Mouse (Mus musculus): Measurements from ENCODE around the gene Pitpnb. TPM values are rescaled to one million over a fixed set of nuclear protein-coding genes. Genes with fewer than 3 reads are reported as not detected.

The Pitpnb gene
- total and polyA plus RNA-seq, 2 experiments from 2014 or later = 9.0 to 79.9 TPM

- no peak for ATAC-seq
- Histone ChIP-seq H3K27ac (peak overlapping the region; percentile 52; the same call in 1 of the 2 replicates), H3K36me3 (ENCODE audit: insufficient read depth, low read length) (no peaks in the 10 kb centered on the region), H3K9me3 (ENCODE audit: low read length) (no peaks in the 10 kb centered on the region), H3K9ac (replicated peaks; ENCODE audit: low read length) (peak overlapping the region; percentile 85), H3K4me3 (ENCODE audit: low read length) (peak overlapping the region; percentile 88), H3K4me1 (ENCODE audit: insufficient read depth, low read length) (peaks cover 34% of the 10 kb centered on the region), H3K27me3 (ENCODE audit: insufficient read depth, low read length) (no peaks in the 10 kb centered on the region), H3K4me2 (ENCODE audit: low read depth, low read length) (peak overlapping the region; percentile 96)
- 21% methylated on average over 4 of the region's 4 CpGs for WGBS
- TF ChIP-seq CTCF (IDR thresholded peaks at IDR 0.05; ENCODE audit: low read depth) = no peak
- no peak for DNase-seq (ENCODE audit: low spot score)
These were observed 93.1 kb downstream of the Pitpnb start for GRCm38 (mm10) chr5:111423616-111424015.

GRCm38 (mm10) chr5:111425813-111426212 is 95.2 kb downstream of the Pitpnb start:
- Histone ChIP-seq H3K9ac (replicated peaks; ENCODE audit: low read length) (0 out of 2 replicates have a peak overlapping the region, but pooled peaks have one; percentile 31), H3K36me3 (ENCODE audit: insufficient read depth, low read length) (no peaks in the 10 kb centered on the region), H3K4me2 (ENCODE audit: low read depth, low read length) (peak overlapping the region; percentile 96), H3K27me3 (ENCODE audit: insufficient read depth, low read length) (no peaks in the 10 kb centered on the region), H3K9me3 (ENCODE audit: low read length) (no peaks in the 10 kb centered on the region), H3K4me1 (ENCODE audit: insufficient read depth, low read length) (peaks cover 27% of the 10 kb centered on the region), H3K27ac (peak overlapping the region; percentile 48; the same call in 1 of the 2 replicates), H3K4me3 (ENCODE audit: low read length) (peak overlapping the region; percentile 88)
- 44% methylated on average over 9 of the region's 9 CpGs for WGBS
- DNase-seq (ENCODE audit: low spot score) (no peak), ATAC-seq (no peak)
- no peak for TF ChIP-seq CTCF (IDR thresholded peaks at IDR 0.05; ENCODE audit: low read depth)

- TF ChIP-seq CTCF (IDR thresholded peaks at IDR 0.05; ENCODE audit: low read depth) = no peak
- H3K4me1 ChIP-seq (ENCODE audit: insufficient read depth, low read length) = peaks cover 29% of the 10 kb centered on the region
- H3K9ac ChIP-seq (replicated peaks; ENCODE audit: low read length) = peak overlapping the region; percentile 31; the same call in 1 of the 2 replicates
- 26% methylated on average over 5 of the region's 5 CpGs for WGBS
- H3K9me3 ChIP-seq (ENCODE audit: low read length) = no peaks in the 10 kb centered on the region
- ATAC-seq (no peak), DNase-seq (ENCODE audit: low spot score) (no peak)
- H3K36me3 ChIP-seq (ENCODE audit: insufficient read depth, low read length) = no peaks in the 10 kb centered on the region
- no peaks in the 10 kb centered on the region for H3K27me3 ChIP-seq (ENCODE audit: insufficient read depth, low read length)
- H3K27ac ChIP-seq = peak overlapping the region; percentile 48; the same call in 1 of the 2 replicates
- H3K4me3 ChIP-seq (ENCODE audit: low read length) = peak overlapping the region; percentile 88
- peak overlapping the region; percentile 96 for H3K4me2 ChIP-seq (ENCODE audit: low read depth, low read length)
These were observed 95.7 kb downstream of the Pitpnb start for GRCm38 (mm10) chr5:111426249-111426648.

GRCm38 (mm10) chr5:111428882-111429281 is 98.3 kb downstream of the Pitpnb start:
- no peaks in the 10 kb centered on the region for H3K9me3 ChIP-seq (ENCODE audit: low read length)
- 27% methylated on average over 6 of the region's 6 CpGs for WGBS
- peak overlapping the region; percentile 96 for H3K4me2 ChIP-seq (ENCODE audit: low read depth, low read length)
- H3K27ac ChIP-seq = 0 out of 2 replicates have a peak overlapping the region, but pooled peaks have one; percentile 32
- ATAC-seq = peak; percentile 67
- no peaks in the 10 kb centered on the region for H3K36me3 ChIP-seq (ENCODE audit: insufficient read depth, low read length)
- H3K9ac ChIP-seq (replicated peaks; ENCODE audit: low read length) = peak overlapping the region; percentile 15; the same call in 1 of the 2 replicates
- peak; percentile 59 for DNase-seq (ENCODE audit: low spot score)
- H3K4me1 ChIP-seq (ENCODE audit: insufficient read depth, low read length) = peaks cover 23% of the 10 kb centered on the region
- no peaks in the 10 kb centered on the region for H3K27me3 ChIP-seq (ENCODE audit: insufficient read depth, low read length)
- no peak for TF ChIP-seq CTCF (IDR thresholded peaks at IDR 0.05; ENCODE audit: low read depth)
- H3K4me3 ChIP-seq (ENCODE audit: low read length) = no peak overlapping the region

- Histone ChIP-seq H3K4me1 (ENCODE audit: insufficient read depth, low read length) (peaks cover 24% of the 10 kb centered on the region), H3K9me3 (ENCODE audit: low read length) (no peaks in the 10 kb centered on the region), H3K36me3 (ENCODE audit: insufficient read depth, low read length) (no peaks in the 10 kb centered on the region), H3K4me2 (ENCODE audit: low read depth, low read length) (peak overlapping the region; percentile 96), H3K27me3 (ENCODE audit: insufficient read depth, low read length) (no peaks in the 10 kb centered on the region), H3K27ac (peak overlapping the region; percentile 32; the same call in 1 of the 2 replicates), H3K9ac (replicated peaks; ENCODE audit: low read length) (0 out of 2 replicates have a peak overlapping the region, but pooled peaks have one; percentile 14), H3K4me3 (ENCODE audit: low read length) (no peak overlapping the region)
- 27% methylated on average over 7 of the region's 7 CpGs for WGBS
- DNase-seq (ENCODE audit: low spot score) (no peak), ATAC-seq (no peak)
- no peak for TF ChIP-seq CTCF (IDR thresholded peaks at IDR 0.05; ENCODE audit: low read depth)
These were observed 99.2 kb downstream of the Pitpnb start for GRCm38 (mm10) chr5:111429726-111430125.

- TF ChIP-seq CTCF (IDR thresholded peaks at IDR 0.05; ENCODE audit: low read depth) = no peak
- Histone ChIP-seq H3K9me3 (ENCODE audit: low read length) (no peaks in the 10 kb centered on the region), H3K27me3 (ENCODE audit: insufficient read depth, low read length) (no peaks in the 10 kb centered on the region), H3K27ac (no peak overlapping the region), H3K36me3 (ENCODE audit: insufficient read depth, low read length) (no peaks in the 10 kb centered on the region), H3K4me2 (ENCODE audit: low read depth, low read length) (peak overlapping the region; percentile 32), H3K4me1 (ENCODE audit: insufficient read depth, low read length) (peaks cover 25% of the 10 kb centered on the region), H3K9ac (replicated peaks; ENCODE audit: low read length) (0 out of 2 replicates have a peak overlapping the region, but pooled peaks have one; percentile 21), H3K4me3 (ENCODE audit: low read length) (no peak overlapping the region)
- ATAC-seq = no peak
- 43% methylated on average over 11 of the region's 11 CpGs for WGBS
- peak; percentile 65 for DNase-seq (ENCODE audit: low spot score)
These were observed 100.6 kb downstream of the Pitpnb start for GRCm38 (mm10) chr5:111431007-111431730.
